Mouse (Mus musculus) spleen, adult 2 months (tissue): ENCODE data around the gene Ifi27l2b. TPM values are rescaled to one million over a fixed set of nuclear protein-coding genes. Genes with fewer than 3 reads are reported as not detected.
"Not testable (repeated sequence)": the region's sequence is repeated elsewhere in the genome, so short reads cannot be mapped to it uniquely, and the experiment has no call there.

Experiments
- DNase-seq, 2 experiments: peaks; one replicate each; pipeline versions ENCODE4 v3.0.0 to v3.0.0-alpha.2; 2012 to 2021; ENCODE audit warnings: low spot score in 2 of 2, low read depth in 1 of 2
- H3K27ac ChIP-seq: fragments of 200-500 bp; 2 replicates; pipeline ENCODE4 v1.5.1; 2012; ENCODE audit warnings: low read length, inconsistent platforms; ENCODE audit not compliant: insufficient read depth
- H3K27me3 ChIP-seq: fragments of 200-500 bp; 2 replicates; pipeline ENCODE4 v1.6.1; 2012; ENCODE audit warnings: mild to moderate bottlenecking, moderate library complexity, low read length, inconsistent platforms; ENCODE audit not compliant: control insufficient read depth, insufficient read depth
- H3K36me3 ChIP-seq: fragments of 200-500 bp; 2 replicates; pipeline ENCODE4 v1.6.1; 2012; ENCODE audit warnings: mild to moderate bottlenecking, low read length, inconsistent platforms; ENCODE audit not compliant: control insufficient read depth, insufficient read depth
- H3K4me1 ChIP-seq: fragments of 200-500 bp; 2 replicates; pipeline ENCODE4 v1.6.1; 2011; ENCODE audit warnings: inconsistent platforms; ENCODE audit not compliant: control insufficient read depth, insufficient read depth, insufficient read length
- H3K4me3 ChIP-seq: fragments of 200-500 bp; 2 replicates; pipeline ENCODE4 v1.5.1; 2011; ENCODE audit warnings: mild to moderate bottlenecking, inconsistent platforms; ENCODE audit not compliant: insufficient read depth, insufficient read length; ENCODE audit errors: extremely low read depth
- CTCF ChIP-seq: fragments of 200-500 bp; IDR thresholded peaks from 2 replicates; pipeline ENCODE4 v1.5.1; 2011; ENCODE audit warnings: mild to moderate bottlenecking, inconsistent platforms; ENCODE audit not compliant: insufficient read depth, insufficient read length, insufficient replicate concordance; ENCODE audit errors: extremely low read depth
- POLR2A ChIP-seq: fragments of 200-500 bp; IDR thresholded peaks from 2 replicates; pipeline ENCODE4 v1.6.1; 2011; ENCODE audit warnings: low read depth, low read length, inconsistent platforms
- WGBS: fragments of 180-500 bp; shearing (Covaris S2); methylation state at CpG from one replicate; pipeline ENCODE4 v1.1.7; 2018; 5-methylcytosine and 5-hydroxymethylcytosine counted together
- polyA plus RNA-seq: library from polyadenylated mRNA; depleted of rRNA; stranded (reverse); fragments of >200 nt; gene quantifications from 2 replicates; pipeline ENCODE4 v1.2.3, GENCODE M21; 2012

The Ifi27l2b gene
- polyA plus RNA-seq, 1 experiment, result 0.07 TPM

GRCm38 (mm10) chr12:103477461-103478015, 20.5 kb upstream of the Ifi27l2b start:
- TF ChIP-seq CTCF (no peak), POLR2A (no peak)
- Histone ChIP-seq H3K4me1 (no peaks in the 10 kb centered on the region), H3K27me3 (no peaks in the 10 kb centered on the region), H3K4me3 (no peak overlapping the region), H3K27ac (no peak overlapping the region), H3K36me3 (no peaks in the 10 kb centered on the region)
- 81% methylated on average over 7 of the region's 7 CpGs for WGBS
- no peak for DNase-seq

- 88% methylated on average over 1 of the region's 1 CpGs for WGBS
- H3K27me3 ChIP-seq, result no peaks in the 10 kb centered on the region
- no peak overlapping the region for H3K4me3 ChIP-seq
- H3K36me3 ChIP-seq, result no peaks in the 10 kb centered on the region
- H3K4me1 ChIP-seq, result no peaks in the 10 kb centered on the region
- TF ChIP-seq CTCF, result no peak
- TF ChIP-seq POLR2A, result no peak
- no peak for DNase-seq
- no peak overlapping the region for H3K27ac ChIP-seq
These were observed 19.9 kb upstream of the Ifi27l2b start for GRCm38 (mm10) chr12:103476779-103477389.

GRCm38 (mm10) chr12:103474481-103474880, 17.5 kb upstream of the Ifi27l2b start:
- WGBS, result 51% methylated on average over 2 of the region's 2 CpGs
- DNase-seq, result no peak
- H3K36me3 ChIP-seq, result no peaks in the 10 kb centered on the region
- H3K27me3 ChIP-seq, result no peaks in the 10 kb centered on the region
- H3K4me1 ChIP-seq, result no peaks in the 10 kb centered on the region
- no peak overlapping the region for H3K27ac ChIP-seq
- no peak for TF ChIP-seq POLR2A
- no peak for TF ChIP-seq CTCF
- no peak overlapping the region for H3K4me3 ChIP-seq

GRCm38 (mm10) chr12:103456727-103457126, 296 bp downstream of the Ifi27l2b start:
- no CpG with 5 or more reads among the region's 1 CpGs for WGBS
- not testable (repeated sequence) for H3K4me3 ChIP-seq

GRCm38 (mm10) chr12:103453361-103453760, 3.7 kb downstream of the Ifi27l2b start:
- Histone ChIP-seq H3K4me3 (no peak overlapping the region), H3K4me1 (no peaks in the 10 kb centered on the region), H3K27ac (no peak overlapping the region), H3K36me3 (no peaks in the 10 kb centered on the region), H3K27me3 (no peaks in the 10 kb centered on the region)
- no peak for DNase-seq
- no peak for TF ChIP-seq POLR2A
- TF ChIP-seq CTCF, result no peak

More at GRCm38 (mm10) chr12:103456727-103457126, 296 bp downstream of the Ifi27l2b start:
- not testable (repeated sequence) for H3K36me3 ChIP-seq, H3K27me3 ChIP-seq, DNase-seq, H3K4me1 ChIP-seq, H3K27ac ChIP-seq

GRCm38 (mm10) chr12:103445060-103445459, 12.0 kb downstream of the Ifi27l2b start:
- Histone ChIP-seq H3K36me3 (peaks cover 10% of the 10 kb centered on the region), H3K27me3 (no peaks in the 10 kb centered on the region), H3K4me3 (no peak overlapping the region), H3K4me1 (peaks cover 2% of the 10 kb centered on the region; the same call in 1 of the 2 replicates), H3K27ac (no peak overlapping the region)
- no peak for DNase-seq
- TF ChIP-seq POLR2A (no peak), CTCF (no peak)
- WGBS, result 79% methylated on average over 3 of the region's 3 CpGs

- WGBS, result 71% methylated on average over 6 of the region's 7 CpGs
- DNase-seq, H3K4me1 ChIP-seq, H3K27ac ChIP-seq, H3K4me3 ChIP-seq, H3K27me3 ChIP-seq: not testable (repeated sequence)
- H3K36me3 ChIP-seq, result peaks cover 16% of the 10 kb centered on the region
These were observed 12.8 kb downstream of the Ifi27l2b start for GRCm38 (mm10) chr12:103444261-103444660.
